In the genomic region with DNA sequence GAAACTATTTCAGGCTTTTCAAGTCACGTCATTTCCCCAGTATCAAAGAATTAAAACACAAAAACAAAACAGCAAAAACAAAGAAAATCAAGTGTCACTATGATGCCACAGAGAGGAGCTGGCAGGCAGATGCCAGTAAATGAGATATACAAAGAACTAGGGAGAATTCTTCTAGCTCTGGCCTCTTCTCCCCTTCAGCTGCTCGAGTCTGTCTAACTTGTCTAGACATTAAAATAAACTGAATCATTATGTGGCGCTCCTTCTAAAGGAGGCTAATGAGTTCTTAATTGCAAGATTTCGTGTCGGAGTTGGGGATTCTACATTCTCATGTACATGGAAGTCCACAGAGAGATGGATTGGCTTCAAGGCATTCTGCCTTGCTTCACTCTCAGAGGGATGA, we compare ENCODE assay signal across 22 mouse cellular contexts.
"Had no signal": no experiment of that assay in that cellular context is flagged by ENCODE, and none has a peak within 500 bp of the region (broad histone marks: within the 10 kb centered on the region; RNA-seq: fewer than 3 reads in every experiment).

No protein-coding gene starts in this region.

- H3K4me2 ChIP-seq: limb, embryonic 12.5 days; limb, embryonic 15.5 days; liver, embryonic 11.5 days; lung, embryonic 14.5 days; midbrain, embryonic 15.5 days; neural tube, embryonic 13.5 days had no signal

- DNase-seq: kidney, adult 9 months; kidney, postnatal 14 days; kidney, postnatal 4 days; left cerebral cortex, postnatal 4 days; liver, postnatal 0 days; lung, embryonic 14.5 days; right cerebral cortex, adult 18-20 months; right cerebral cortex, postnatal 14 days; right cerebral cortex, postnatal 4 days; thymus, adult 2 months; thymus, postnatal 14 days; thymus, postnatal 4 days had no signal

- H3K9me3 ChIP-seq: limb, embryonic 15.5 days; midbrain, embryonic 15.5 days had no signal

- H3K4me3 ChIP-seq: limb, embryonic 12.5 days; limb, embryonic 15.5 days; midbrain, embryonic 15.5 days; myocyte; neural tube, embryonic 13.5 days had no signal

- H3K27ac ChIP-seq: limb, embryonic 12.5 days; limb, embryonic 15.5 days; liver, embryonic 14.5 days; macrophage; midbrain, embryonic 15.5 days; neural tube, embryonic 13.5 days; stomach, postnatal 0 days had no signal

- H3K36me3 ChIP-seq: limb, embryonic 12.5 days; limb, embryonic 15.5 days; midbrain, embryonic 15.5 days; neural tube, embryonic 13.5 days had no signal

- H3K4me1 ChIP-seq: limb, embryonic 12.5 days; limb, embryonic 15.5 days had no signal

- ATAC-seq: liver, postnatal 0 days; lung, postnatal 0 days; midbrain, embryonic 15.5 days had no signal

- H3K9ac ChIP-seq: limb, embryonic 12.5 days; limb, embryonic 15.5 days; liver, embryonic 14.5 days; liver, postnatal 0 days; lung, embryonic 14.5 days; midbrain, embryonic 15.5 days; neural tube, embryonic 13.5 days had no signal

- H3K27me3 ChIP-seq: limb, embryonic 12.5 days; limb, embryonic 15.5 days; midbrain, embryonic 15.5 days; neural tube, embryonic 13.5 days had no signal
